Mouse (Mus musculus): Measurements from ENCODE around the gene Aqp2. TPM values are rescaled to one million over a fixed set of nuclear protein-coding genes. Genes with fewer than 3 reads are reported as not detected.

The Aqp2 gene
- total and polyA plus RNA-seq, 3 experiments: not detected

GRCm38 (mm10) chr15:99600986-99601822 lies 22.3 kb downstream of the Aqp2 start, which contains the start of gene Aqp6:
TSS of gene Aqp6 (plus strand) at chr15:99601400.
- Histone ChIP-seq H3K9ac (ENCODE audit: insufficient read depth, low read depth) (no peak within 1 kb of the TSS), H3K36me3 (replicated peaks in 1 of 2; ENCODE audit: control insufficient read depth in 1 of 2, insufficient read depth in 1 of 2, low read length in 1 of 2) (no peaks in the 10 kb centered on the region), H3K4me1 (ENCODE audit: control insufficient read depth in 1 of 2, insufficient read depth in 2 of 2) (peaks cover 0 to 9% of the 10 kb centered on the region in 2 experiments; a peak in 2 of 4 replicates), H3K4me2 (ENCODE audit: insufficient read depth, low read depth, poor library complexity, severe bottlenecking) (no peak within 1 kb of the TSS), H3K27ac (ENCODE audit: insufficient read depth, low read depth) (no peak within 1 kb of the TSS), H3K27me3 (replicated peaks) (peaks cover 85% of the 10 kb centered on the region), H3K79me2 (replicated peaks; ENCODE audit: control insufficient read depth, extremely low read depth, insufficient read depth, poor library complexity, severe bottlenecking) (no peaks in the 10 kb centered on the region), H3K4me3 (replicated peaks in 1 of 3; ENCODE audit: low read depth in 2 of 3, low read length in 2 of 3, poor library complexity in 1 of 3) (no peak within 1 kb of the TSS), H3K9me3 (replicated peaks; ENCODE audit: low read length) (no peaks in the 10 kb centered on the region)
- in situ Hi-C loops (cut with MboI; ENCODE audit: low pct_ligation_motif_present, low pct_unique_long_range_greater_than_20kb, low sequenced_read_pairs) (loop anchor here (10.0 kb wide), 1 partner anchor 294 kb away; no protein-coding TSS in a partner anchor), dilution Hi-C loops (cut with MboI; ENCODE audit: extremely low pct_ligation_motif_present, extremely low pct_unique_long_range_greater_than_20kb, low sequenced_read_pairs) (no loop called here)
- TF ChIP-seq MYC (IDR thresholded peaks at IDR 0.05; ENCODE audit: low read depth, low read length) (no peak), NRF1 (IDR thresholded peaks at IDR 0.05; ENCODE audit: low read depth, low read length) (no peak), USF1 (IDR thresholded peaks at IDR 0.05; ENCODE audit: low read depth, low read length) (no peak), TCF12 (IDR thresholded peaks at IDR 0.05; ENCODE audit: low read depth, low read length) (no peak), RCOR1 (conservative IDR thresholded peaks at IDR 0.05; ENCODE audit: low read depth, low read length) (no peak), ZMIZ1 (IDR thresholded peaks at IDR 0.05; ENCODE audit: low read depth, low read length) (no peak), HCFC1 (IDR thresholded peaks at IDR 0.05; ENCODE audit: low read depth, low read length) (no peak), CHD2 (IDR thresholded peaks at IDR 0.05; ENCODE audit: low read length) (no peak), USF2 (conservative IDR thresholded peaks at IDR 0.05; ENCODE audit: low read depth, low read length) (no peak), CTCF (conservative IDR thresholded peaks at IDR 0.05 in 1 of 2, IDR thresholded peaks at IDR 0.05 in 1 of 2; ENCODE audit: low read depth in 2 of 2, low read length in 2 of 2) (no peak), E2F4 (IDR thresholded peaks at IDR 0.05; ENCODE audit: insufficient replicate concordance, low read depth, low read length) (no peak), SIN3A (IDR thresholded peaks at IDR 0.05; ENCODE audit: low read length) (no peak), MAZ (IDR thresholded peaks at IDR 0.05; ENCODE audit: low read depth, low read length) (no peak), ELF1 (IDR thresholded peaks at IDR 0.05; ENCODE audit: low read depth, low read length) (no peak), ZKSCAN1 (IDR thresholded peaks at IDR 0.05; ENCODE audit: borderline replicate concordance, low read depth, low read length) (no peak), RAD21 (IDR thresholded peaks at IDR 0.05; ENCODE audit: low read depth, low read length) (no peak), MXI1 (IDR thresholded peaks at IDR 0.05; ENCODE audit: low read depth, low read length) (no peak)
- DNase-seq (ENCODE audit: extremely low read depth): no peak

- peaks cover 0 to 8% of the 10 kb centered on the region in 2 experiments; a peak in 2 of 4 replicates for H3K4me1 ChIP-seq (ENCODE audit: control insufficient read depth in 1 of 2, insufficient read depth in 2 of 2)
- in situ Hi-C loops (cut with MboI; ENCODE audit: low pct_ligation_motif_present, low pct_unique_long_range_greater_than_20kb, low sequenced_read_pairs) (loop anchor here (10.0 kb wide), 1 partner anchor 293 kb away; no protein-coding TSS in a partner anchor), dilution Hi-C loops (cut with MboI; ENCODE audit: extremely low pct_ligation_motif_present, extremely low pct_unique_long_range_greater_than_20kb, low sequenced_read_pairs) (no loop called here)
- H3K9ac ChIP-seq (ENCODE audit: insufficient read depth, low read depth): no peak overlapping the region
- no peak overlapping the region for H3K4me2 ChIP-seq (ENCODE audit: insufficient read depth, low read depth, poor library complexity, severe bottlenecking)
- TF ChIP-seq IRF4 (IDR thresholded peaks at IDR 0.05; ENCODE audit: low read depth, low read length) (no peak), MAX (IDR thresholded peaks at IDR 0.05; ENCODE audit: low read length) (no peak), ZNF384 (IDR thresholded peaks at IDR 0.05; ENCODE audit: low read depth, low read length) (no peak), ZKSCAN1 (IDR thresholded peaks at IDR 0.05; ENCODE audit: borderline replicate concordance, low read depth, low read length) (no peak), SMC3 (IDR thresholded peaks at IDR 0.05; ENCODE audit: low read depth, low read length) (no peak), TCF12 (IDR thresholded peaks at IDR 0.05; ENCODE audit: low read depth, low read length) (no peak), NRF1 (IDR thresholded peaks at IDR 0.05; ENCODE audit: low read depth, low read length) (no peak), BHLHE40 (IDR thresholded peaks at IDR 0.05; ENCODE audit: low read depth, low read length) (no peak), CHD1 (IDR thresholded peaks at IDR 0.05; ENCODE audit: low read depth, low read length) (no peak), MAFK (IDR thresholded peaks at IDR 0.05; ENCODE audit: insufficient replicate concordance, low read length) (no peak)
- H3K27me3 ChIP-seq (replicated peaks): peaks cover 90% of the 10 kb centered on the region
- H3K36me3 ChIP-seq (replicated peaks in 1 of 2; ENCODE audit: control insufficient read depth in 1 of 2, insufficient read depth in 1 of 2, low read length in 1 of 2): no peaks in the 10 kb centered on the region
- no peak overlapping the region for H3K4me3 ChIP-seq (replicated peaks in 1 of 3; ENCODE audit: low read depth in 2 of 3, low read length in 2 of 3, poor library complexity in 1 of 3)
- no peak overlapping the region for H3K27ac ChIP-seq (ENCODE audit: insufficient read depth, low read depth)
- H3K9me3 ChIP-seq (replicated peaks; ENCODE audit: low read length): no peaks in the 10 kb centered on the region
- DNase-seq (ENCODE audit: extremely low read depth): no peak
- no peaks in the 10 kb centered on the region for H3K79me2 ChIP-seq (replicated peaks; ENCODE audit: control insufficient read depth, extremely low read depth, insufficient read depth, poor library complexity, severe bottlenecking)
Measured at GRCm38 (mm10) chr15:99601823-99602120, 22.9 kb downstream of the Aqp2 start.
